Comparison of ENCODE assay signal across 11 mouse cellular contexts in genomic region chr19:5824826-5825617, GRCm38 (mm10). TPM values are rescaled to one million over a fixed set of nuclear protein-coding genes. Genes with fewer than 3 reads are reported as not detected.
DNase-seq lines count a peak whose midpoint lies in the region; ATAC-seq and TF ChIP-seq lines count a peak whose summit lies in the region.
"Had no signal": no experiment of that assay in that cellular context is flagged by ENCODE, and none has a peak within 500 bp of the region (broad histone marks: within the 10 kb centered on the region; RNA-seq: fewer than 3 reads in every experiment).

No protein-coding gene starts in this region.

- no peaks in the 10 kb centered on the region for H3K9me3 ChIP-seq in hindbrain, embryonic 10.5 days
- H3K9me3 ChIP-seq in hindbrain, postnatal 0 days (ENCODE audit: low read length) = no peaks in the 10 kb centered on the region
- no peaks in the 10 kb centered on the region for H3K9me3 ChIP-seq in E14TG2a.4 (ENCODE audit: low read length)
- no peaks in the 10 kb centered on the region for H3K9me3 ChIP-seq in ES-E14 (ENCODE audit: control insufficient read depth, insufficient read depth, low read depth, low read length)
- H3K9me3 ChIP-seq in embryonic facial prominence, embryonic 14.5 days (ENCODE audit: control insufficient read depth, low read length) = no peaks in the 10 kb centered on the region
- H3K9me3 ChIP-seq: midbrain, embryonic 15.5 days had no signal

- WGBS in hindbrain, embryonic 10.5 days = 73% methylated on average over 10 of the region's 10 CpGs
- 69% methylated on average over 10 of the region's 10 CpGs for WGBS in hindbrain, postnatal 0 days
- WGBS in embryonic facial prominence, embryonic 14.5 days = 71% methylated on average over 10 of the region's 10 CpGs

- H3K27me3 ChIP-seq in hindbrain, embryonic 10.5 days (ENCODE audit: insufficient read depth, poor library complexity, severe bottlenecking) = no peaks in the 10 kb centered on the region
- no peaks in the 10 kb centered on the region for H3K27me3 ChIP-seq in hindbrain, postnatal 0 days (ENCODE audit: insufficient read depth, low read length)
- no peaks in the 10 kb centered on the region for H3K27me3 ChIP-seq in E14TG2a.4 (ENCODE audit: insufficient read depth, low read length)
- H3K27me3 ChIP-seq in embryonic facial prominence, embryonic 14.5 days (replicated peaks; ENCODE audit: control insufficient read depth, insufficient read depth, low read length) = no peaks in the 10 kb centered on the region
- H3K27me3 ChIP-seq: midbrain, embryonic 15.5 days had no signal

- DNase-seq in hindbrain, embryonic 10.5 days (ENCODE audit: low spot score) = no peak
- no peak for DNase-seq in hindbrain, postnatal 0 days (ENCODE audit: low spot score)
- no peak for DNase-seq in ES-E14 (ENCODE audit: low read depth, low spot score)
- no peak for DNase-seq in embryonic facial prominence, embryonic 14.5 days (ENCODE audit: low spot score)
- no peak for DNase-seq in adrenal gland, adult 2 months
- DNase-seq in retina, postnatal 1 day = no peak
- no peak for DNase-seq in retina, embryonic 14.5 days (ENCODE audit: low spot score)
- DNase-seq: lung, adult 2 months had no signal

- H3K9ac ChIP-seq in hindbrain, postnatal 0 days (replicated peaks; ENCODE audit: low read length) = no peak overlapping the region
- H3K9ac ChIP-seq in ES-E14 (ENCODE audit: insufficient read depth, low read depth, low read length, poor library complexity, severe bottlenecking) = peak overlapping the region; percentile 44; the same call in 1 of the 2 replicates
- H3K9ac ChIP-seq in embryonic facial prominence, embryonic 14.5 days (ENCODE audit: low read depth, low read length) = 0 out of 2 replicates have a peak overlapping the region, but pooled peaks have one; percentile 10
- H3K9ac ChIP-seq: midbrain, embryonic 15.5 days had no signal

- no peak for TF ChIP-seq CTCF in hindbrain, postnatal 0 days (IDR thresholded peaks at IDR 0.05; ENCODE audit: low read depth)
- no peak for TF ChIP-seq CTCF in E14TG2a.4 (conservative IDR thresholded peaks at IDR 0.05; ENCODE audit: low read length)

- H3K4me2 ChIP-seq in hindbrain, postnatal 0 days (ENCODE audit: low read depth, low read length) = no peak overlapping the region
- no peak overlapping the region for H3K4me2 ChIP-seq in embryonic facial prominence, embryonic 14.5 days (ENCODE audit: low read depth, low read length)
- H3K4me2 ChIP-seq: midbrain, embryonic 15.5 days had no signal

- no peak for ATAC-seq in hindbrain, postnatal 0 days
- ATAC-seq in embryonic facial prominence, embryonic 14.5 days (ENCODE audit: low read depth) = peak; percentile 58; the same call in 1 of the 2 replicates
- ATAC-seq: forebrain, embryonic 14.5 days; midbrain, embryonic 15.5 days had no signal

- H3K36me3 ChIP-seq in hindbrain, embryonic 10.5 days = no peaks in the 10 kb centered on the region
- H3K36me3 ChIP-seq in hindbrain, postnatal 0 days (ENCODE audit: insufficient read depth, low read length) = no peaks in the 10 kb centered on the region
- H3K36me3 ChIP-seq in E14TG2a.4 (ENCODE audit: insufficient read depth, low read length) (peaks cover 46% of the 10 kb centered on the region), ES-E14 (ENCODE audit: control insufficient read depth, insufficient read depth, low read length, poor library complexity, severe bottlenecking) (peaks cover 4% of the 10 kb centered on the region; the same call in 1 of the 2 replicates)
- 0 out of 2 replicates have a peak, but pooled peaks cover 3% of the 10 kb centered on the region for H3K36me3 ChIP-seq in embryonic facial prominence, embryonic 14.5 days (ENCODE audit: control insufficient read depth, insufficient read depth, low read length)
- H3K36me3 ChIP-seq: midbrain, embryonic 15.5 days had no signal

- H3K4me1 ChIP-seq in hindbrain, embryonic 10.5 days (replicated peaks) = peaks cover 53% of the 10 kb centered on the region
- H3K4me1 ChIP-seq in hindbrain, postnatal 0 days (ENCODE audit: insufficient read depth, low read length) = peaks cover 17% of the 10 kb centered on the region
- H3K4me1 ChIP-seq in E14TG2a.4 (replicated peaks; ENCODE audit: low read depth, low read length) = peaks cover 74% of the 10 kb centered on the region
- H3K4me1 ChIP-seq in ES-E14 (ENCODE audit: control insufficient read depth in 2 of 2, insufficient read depth in 2 of 2, low read length in 2 of 2, poor library complexity in 1 of 2) = peaks cover 12 to 22% of the 10 kb centered on the region in 2 experiments
- H3K4me1 ChIP-seq in embryonic facial prominence, embryonic 14.5 days (ENCODE audit: control insufficient read depth, insufficient read depth, low read length) = peaks cover 32% of the 10 kb centered on the region

- no peak overlapping the region for H3K4me3 ChIP-seq in hindbrain, embryonic 10.5 days
- H3K4me3 ChIP-seq in hindbrain, postnatal 0 days (ENCODE audit: low read length) = no peak overlapping the region
- H3K4me3 ChIP-seq in E14TG2a.4 (replicated peaks; ENCODE audit: low read length) (peak overlapping the region; percentile 66), ES-E14 (ENCODE audit: insufficient read depth in 1 of 2, low read depth in 1 of 2, low read length in 2 of 2, poor library complexity in 1 of 2, severe bottlenecking in 1 of 2) (peak overlapping the region; percentile 29; a peak in 3 of 4 replicates)
- no peak overlapping the region for H3K4me3 ChIP-seq in embryonic facial prominence, embryonic 14.5 days (ENCODE audit: low read depth, low read length)
- H3K4me3 ChIP-seq: midbrain, embryonic 15.5 days had no signal

- in situ Hi-C loops in ES-E14 (cut with MboI; ENCODE audit: low sequenced_read_pairs in 2 of 2, unreplicated experiment in 2 of 2) = no loop called here

- 0 out of 2 replicates have a peak overlapping the region, but pooled peaks have one; percentile 41 for H3K27ac ChIP-seq in hindbrain, embryonic 10.5 days
- H3K27ac ChIP-seq in hindbrain, postnatal 0 days = no peak overlapping the region; the same call in 1 of the 2 replicates
- no peak overlapping the region for H3K27ac ChIP-seq in ES-E14 (ENCODE audit: insufficient read depth, low read depth, low read length, poor library complexity, severe bottlenecking)
- no peak overlapping the region for H3K27ac ChIP-seq in embryonic facial prominence, embryonic 14.5 days (replicated peaks; ENCODE audit: low read depth, low read length)
- H3K27ac ChIP-seq: midbrain, embryonic 15.5 days had no signal

TF ChIP-seq in ES-E14, 5 proteins besides CTCF, POLR2A, EP300 and RAD21:
- TF ChIP-seq HCFC1 (IDR thresholded peaks at IDR 0.05; ENCODE audit: borderline replicate concordance, insufficient read depth, low read length) = no peak
- no peak for TF ChIP-seq ZNF384 (IDR thresholded peaks at IDR 0.05; ENCODE audit: low read depth, low read length)
- TF ChIP-seq ZC3H11A (IDR thresholded peaks at IDR 0.05; ENCODE audit: borderline replicate concordance, low read depth, low read length) = no peak
- TF ChIP-seq CHD2 (IDR thresholded peaks at IDR 0.05; ENCODE audit: low read depth, low read length) = no peak
- no peak for TF ChIP-seq MAFK (IDR thresholded peaks at IDR 0.05; ENCODE audit: insufficient read depth, low read depth, low read length)

RNA-seq across cellular contexts. Expression of gene Frmd8, which starts 50.1 kb away (rescaled TPM):
- polyA plus RNA-seq in hindbrain, embryonic 10.5 days (2016; fragmentation: Nextera tagmentation; extraction: Ambion mirVana) = 37.2 and 37.8 TPM in 2 replicates
- total RNA-seq in hindbrain, postnatal 0 days (2014; rRNA removed) = 19.8 and 43.2 TPM in 2 replicates
- 12.5 and 13.7 TPM in 2 replicates for polyA plus RNA-seq in hindbrain, postnatal 0 days (2015; fragmentation: Nextera tagmentation; extraction: Ambion mirVana)
- 33.4 and 35.7 TPM in 2 replicates for total RNA-seq in ES-E14 (2012; rRNA removed)
- 20.6 and 25.8 TPM in 2 replicates for polyA plus RNA-seq in embryonic facial prominence, embryonic 14.5 days (2014; fragmentation: Nextera tagmentation; extraction: Ambion mirVana)
- 10 to 100 TPM; 41.2 to 51.4 TPM for total RNA-seq in adrenal gland, adult 2 months (2021)
- polyA plus RNA-seq in adrenal gland, adult 2 months (2012; rRNA removed) = 27.8 and 36.4 TPM in 2 replicates

RNA-seq across cellular contexts. Expression of gene Slc25a45, which starts 52.6 kb away (rescaled TPM):
- polyA plus RNA-seq in hindbrain, embryonic 10.5 days (2016; fragmentation: Nextera tagmentation; extraction: Ambion mirVana) = 2.8 TPM in 2 replicates
- total RNA-seq in hindbrain, postnatal 0 days (2014; rRNA removed) = 2.1 and 6.0 TPM in 2 replicates
- 1.8 and 2.8 TPM in 2 replicates for polyA plus RNA-seq in hindbrain, postnatal 0 days (2015; fragmentation: Nextera tagmentation; extraction: Ambion mirVana)
- 1.2 and 1.9 TPM in 2 replicates for total RNA-seq in ES-E14 (2012; rRNA removed)
- polyA plus RNA-seq in embryonic facial prominence, embryonic 14.5 days (2014; fragmentation: Nextera tagmentation; extraction: Ambion mirVana) = 2.8 and 3.0 TPM in 2 replicates
- total RNA-seq in adrenal gland, adult 2 months (2021) = 10 to 100 TPM; 15.5 to 36.2 TPM
- 42.4 and 44.6 TPM in 2 replicates for polyA plus RNA-seq in adrenal gland, adult 2 months (2012; rRNA removed)

RNA-seq across cellular contexts. Expression of gene Scyl1, which starts 53.8 kb away (rescaled TPM):
- polyA plus RNA-seq in hindbrain, embryonic 10.5 days (2016; fragmentation: Nextera tagmentation; extraction: Ambion mirVana) = 68.2 and 69.5 TPM in 2 replicates
- total RNA-seq in hindbrain, postnatal 0 days (2014; rRNA removed) = 84.1 and 96.6 TPM in 2 replicates
- 73.3 and 76.2 TPM in 2 replicates for polyA plus RNA-seq in hindbrain, postnatal 0 days (2015; fragmentation: Nextera tagmentation; extraction: Ambion mirVana)
- total RNA-seq in ES-E14 (2012; rRNA removed) = 55.6 and 80.8 TPM in 2 replicates
- polyA plus RNA-seq in embryonic facial prominence, embryonic 14.5 days (2014; fragmentation: Nextera tagmentation; extraction: Ambion mirVana) = 78.3 and 79.8 TPM in 2 replicates
- total RNA-seq in adrenal gland, adult 2 months (2021) = 100 to 1,000 TPM; 106 to 109 TPM
- polyA plus RNA-seq in adrenal gland, adult 2 months (2012; rRNA removed) = 119 and 125 TPM in 2 replicates

Comparison
In these comparisons a context has a peak if more than half of its experiments do, and no peak if none do; other contexts are left out.
1. H3K4me3 ChIP-seq: peak in E14TG2a.4 (single experiment) and ES-E14 (2 of 2); none in hindbrain, embryonic 10.5 days (single experiment), hindbrain, postnatal 0 days (single experiment) and embryonic facial prominence, embryonic 14.5 days (single experiment).
2. RNA of gene Slc25a45, which starts 52.6 kb away (polyA plus RNA-seq): 42.4 to 44.6 TPM in adrenal gland, adult 2 months; 2.8 to 3.0 TPM in embryonic facial prominence, embryonic 14.5 days, 2.8 TPM in hindbrain, embryonic 10.5 days and 1.8 to 2.8 TPM in hindbrain, postnatal 0 days; every median in the first group is over 10 times any median in the second.